Mouse (Mus musculus): ENCODE measurements around the gene Nthl1.
"Not testable (repeated sequence)": the region's sequence is repeated elsewhere in the genome, so short reads cannot be mapped to it uniquely, and the experiment has no call there.

Gene Nthl1

GRCm38 (mm10) chr17:24650070-24650616 is 17.7 kb downstream of the Nthl1 start, which contains the start of gene Slc9a3r2:
Gene Slc9a3r2, minus strand, starts transcription at chr17:24650327.
- DNase-seq (ENCODE audit: low read depth, low spot score): no peak

- DNase-seq (ENCODE audit: low read depth, low spot score): no peak
These were observed 18.3 kb downstream of the Nthl1 start for GRCm38 (mm10) chr17:24650766-24651165.

- DNase-seq (ENCODE audit: low read depth, low spot score): no peak
These were observed 19.4 kb downstream of the Nthl1 start for GRCm38 (mm10) chr17:24651835-24652234.

GRCm38 (mm10) chr17:24653967-24654710 is 21.7 kb downstream of the Nthl1 start:
- no peak for DNase-seq (ENCODE audit: low read depth, low spot score)

- no peak for DNase-seq (ENCODE audit: low read depth, low spot score)
These were observed 22.5 kb downstream of the Nthl1 start for GRCm38 (mm10) chr17:24654969-24655368.

GRCm38 (mm10) chr17:24658017-24658758 is 25.7 kb downstream of the Nthl1 start, which contains the start of gene Npw:
Gene Npw, minus strand, starts transcription at chr17:24658457.
- no peak for DNase-seq (ENCODE audit: low read depth, low spot score)

- not testable (repeated sequence) for DNase-seq (ENCODE audit: low read depth, low spot score)
These were observed 34.5 kb downstream of the Nthl1 start for GRCm38 (mm10) chr17:24667011-24667410.

- DNase-seq (ENCODE audit: low read depth, low spot score): no peak
These were observed 34.9 kb downstream of the Nthl1 start for GRCm38 (mm10) chr17:24667416-24667815.

- not testable (repeated sequence) for DNase-seq (ENCODE audit: low read depth, low spot score)
These were observed 36.7 kb downstream of the Nthl1 start for GRCm38 (mm10) chr17:24669214-24669544.

GRCm38 (mm10) chr17:24669545-24670245 is 37.2 kb downstream of the Nthl1 start, which contains the start of gene Zfp598:
Gene Zfp598, plus strand, starts transcription at chr17:24669687.
- DNase-seq (ENCODE audit: low read depth, low spot score): peak; percentile 91

- DNase-seq (ENCODE audit: low read depth, low spot score): no peak
These were observed 37.9 kb downstream of the Nthl1 start for GRCm38 (mm10) chr17:24670246-24670844.

- DNase-seq (ENCODE audit: low read depth, low spot score): no peak
These were observed 38.9 kb downstream of the Nthl1 start for GRCm38 (mm10) chr17:24671346-24671745.

GRCm38 (mm10) chr17:24672141-24672540 is 39.7 kb downstream of the Nthl1 start:
- DNase-seq (ENCODE audit: low read depth, low spot score): no peak

GRCm38 (mm10) chr17:24674277-24674676 is 41.8 kb downstream of the Nthl1 start:
- DNase-seq (ENCODE audit: low read depth, low spot score): no peak

GRCm38 (mm10) chr17:24676187-24676586 is 43.7 kb downstream of the Nthl1 start:
- DNase-seq (ENCODE audit: low read depth, low spot score): no peak

GRCm38 (mm10) chr17:24676877-24677276 is 44.4 kb downstream of the Nthl1 start:
- DNase-seq (ENCODE audit: low read depth, low spot score): no peak

GRCm38 (mm10) chr17:24677500-24678080 is 45.1 kb downstream of the Nthl1 start:
- no peak for DNase-seq (ENCODE audit: low read depth, low spot score)

- no peak for DNase-seq (ENCODE audit: low read depth, low spot score)
These were observed 54.0 kb downstream of the Nthl1 start for GRCm38 (mm10) chr17:24686514-24686913.

GRCm38 (mm10) chr17:24687146-24687595 is 54.7 kb downstream of the Nthl1 start:
- DNase-seq (ENCODE audit: low read depth, low spot score): no peak

GRCm38 (mm10) chr17:24687599-24687998 is 55.1 kb downstream of the Nthl1 start:
- DNase-seq (ENCODE audit: low read depth, low spot score): no peak
